Mouse (Mus musculus) liver, adult 2 months (tissue): Measurements from ENCODE around the gene Chrnb4. TPM values are rescaled to one million over a fixed set of nuclear protein-coding genes. Genes with fewer than 3 reads are reported as not detected.

ENCODE experiments used
- DNase-seq: peaks from one replicate; pipeline ENCODE4 v3.0.0-alpha.2; 2011; ENCODE audit warnings: low read depth, low spot score; ENCODE audit errors: extremely low read depth
- H3K27ac ChIP-seq: fragments of 200-500 bp; replicated peaks from 2 replicates; pipeline ENCODE4 v1.5.1; 2012; ENCODE audit warnings: low read depth, mild to moderate bottlenecking, control low read depth, inconsistent platforms, low read length; ENCODE audit not compliant: insufficient read depth
- H3K27me3 ChIP-seq: fragments of 200-500 bp; 2 replicates; pipeline ENCODE4 v1.6.1; 2012; ENCODE audit warnings: mild to moderate bottlenecking, moderate library complexity, low read length, inconsistent platforms; ENCODE audit not compliant: control insufficient read depth, insufficient read depth
- H3K36me3 ChIP-seq: fragments of 200-500 bp; 2 replicates; pipeline ENCODE4 v1.6.1; 2012; ENCODE audit warnings: low read length, inconsistent platforms; ENCODE audit not compliant: control insufficient read depth, insufficient read depth
- H3K4me1 ChIP-seq: fragments of 200-500 bp; 2 replicates; pipeline ENCODE4 v1.6.1; 2011; ENCODE audit warnings: low read length; ENCODE audit not compliant: control insufficient read depth, insufficient read depth
- H3K4me3 ChIP-seq: fragments of 200-500 bp; 2 replicates; pipeline ENCODE4 v1.5.1; 2011; ENCODE audit warnings: low read depth, mild to moderate bottlenecking, control low read depth, low read length, moderate library complexity; ENCODE audit not compliant: insufficient read depth
- H3K79me2 ChIP-seq: fragments of 200-500 bp; 2 replicates; pipeline ENCODE4 v1.6.1; 2012; ENCODE audit warnings: inconsistent platforms, mild to moderate bottlenecking, low read length, moderate library complexity; ENCODE audit not compliant: control insufficient read depth, insufficient read depth
- H3K9ac ChIP-seq: fragments of 200-500 bp; 2 replicates; pipeline ENCODE4 v1.6.1; 2012; ENCODE audit warnings: low read depth, mild to moderate bottlenecking, control low read depth, inconsistent platforms, low read length
- CTCF ChIP-seq: fragments of 200-500 bp; IDR thresholded peaks from 2 replicates; pipeline ENCODE4 v1.5.1; 2011; ENCODE audit warnings: low read depth, low read length, control low read depth
- POLR2A ChIP-seq: fragments of 200-500 bp; IDR thresholded peaks from 2 replicates; pipeline ENCODE4 v1.6.1; 2011; ENCODE audit warnings: low read length, control low read depth; ENCODE audit not compliant: insufficient read depth; ENCODE audit errors: extremely low read depth
- WGBS: fragments of 180-500 bp; shearing (Covaris S2); methylation state at CpG from one replicate; pipeline ENCODE4 v1.1.7; 2018; 5-methylcytosine and 5-hydroxymethylcytosine counted together
- polyA plus RNA-seq: library from polyadenylated mRNA; depleted of rRNA; stranded (reverse); fragments of >200 nt; gene quantifications from 2 replicates; pipeline ENCODE4 v1.2.3, GENCODE M21; 2012
- total RNA-seq: library from RNA; depleted of rRNA; stranded (reverse); fragments of >200 nt; gene quantifications from 2 replicates; pipeline ENCODE4 v1.2.3, GENCODE M21; 2014

Gene Chrnb4
- total and polyA plus RNA-seq, 2 experiments = not detected

DNA sequence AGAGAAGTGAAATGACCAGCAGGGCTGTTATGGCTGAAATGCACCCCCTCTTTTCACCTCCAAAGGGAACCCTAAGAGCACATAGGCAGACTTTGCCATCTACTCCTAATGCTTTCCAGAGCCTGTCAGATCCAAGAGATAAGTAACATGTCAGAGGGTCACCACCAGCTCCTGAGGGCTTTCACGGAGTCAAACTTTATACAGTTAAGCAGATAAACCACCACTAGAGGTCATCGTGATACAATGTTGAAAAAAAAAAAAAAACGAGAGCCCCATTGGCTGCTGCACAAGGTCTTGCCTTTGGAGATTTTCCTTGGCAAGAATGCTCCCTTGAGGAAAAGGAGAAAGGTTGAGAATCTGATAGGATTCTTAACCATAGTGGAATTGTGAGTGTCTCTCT is 1.8 kb downstream of the Chrnb4 start:
- Histone ChIP-seq H3K27ac (no peak overlapping the region), H3K79me2 (no peaks in the 10 kb centered on the region), H3K27me3 (peaks cover 6% of the 10 kb centered on the region; the same call in 1 of the 2 replicates), H3K36me3 (no peaks in the 10 kb centered on the region), H3K9ac (no peak overlapping the region), H3K4me1 (0 out of 2 replicates have a peak, but pooled peaks cover 3% of the 10 kb centered on the region), H3K4me3 (no peak overlapping the region)
- DNase-seq = peak; percentile 24
- under 1% methylated on average over 3 of the region's 3 CpGs for WGBS
- TF ChIP-seq CTCF (no peak), POLR2A (no peak)

DNA sequence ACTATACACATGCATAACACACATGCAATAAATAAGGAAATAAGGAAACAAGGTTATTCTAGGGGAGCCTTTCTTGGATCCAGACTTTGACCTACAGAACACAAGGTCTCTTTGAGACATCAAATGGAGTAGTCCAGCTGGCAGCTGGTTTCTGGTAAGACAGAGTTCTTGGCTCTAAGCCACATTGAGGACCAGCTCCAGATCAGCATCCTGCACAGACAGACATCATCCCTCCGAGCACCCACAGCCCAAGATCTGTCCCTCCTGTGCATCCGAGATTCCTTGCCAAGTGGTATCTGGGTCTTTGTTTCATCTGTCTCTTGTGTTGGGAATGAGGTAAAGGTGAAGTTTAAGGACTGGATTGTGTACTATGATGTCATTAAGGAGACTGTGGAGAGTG is 3.6 kb downstream of the Chrnb4 start:
- H3K4me3 ChIP-seq = no peak overlapping the region
- no peaks in the 10 kb centered on the region for H3K36me3 ChIP-seq
- WGBS = 75% methylated on average over 2 of the region's 2 CpGs
- 0 out of 2 replicates have a peak, but pooled peaks cover 3% of the 10 kb centered on the region for H3K4me1 ChIP-seq
- no peak overlapping the region for H3K27ac ChIP-seq
- no peak for TF ChIP-seq CTCF
- no peak for TF ChIP-seq POLR2A
- H3K9ac ChIP-seq = no peak overlapping the region
- peaks cover 6% of the 10 kb centered on the region; the same call in 1 of the 2 replicates for H3K27me3 ChIP-seq
- DNase-seq = no peak
- H3K79me2 ChIP-seq = no peaks in the 10 kb centered on the region

DNA sequence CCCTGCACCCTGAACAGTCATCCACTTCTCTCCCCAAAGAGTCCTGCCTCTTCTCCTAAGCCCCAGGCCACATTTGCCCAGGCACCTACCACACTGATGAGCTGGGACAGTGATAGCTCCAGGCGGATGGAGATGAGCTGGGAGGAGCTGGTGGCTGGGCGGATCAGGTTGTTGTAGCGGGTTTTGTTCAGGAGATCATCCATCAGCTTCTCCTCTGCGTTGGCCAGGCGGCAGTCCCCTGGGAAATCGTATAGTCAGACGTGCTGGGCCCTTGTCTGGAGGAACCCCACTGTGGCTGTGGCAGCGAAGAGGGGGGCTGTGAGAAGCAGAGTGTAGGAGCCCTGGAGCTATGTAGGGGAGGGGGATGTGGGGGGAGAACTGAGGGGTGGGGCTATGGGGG is 4.9 kb downstream of the Chrnb4 start:
- Histone ChIP-seq H3K36me3 (no peaks in the 10 kb centered on the region), H3K4me1 (0 out of 2 replicates have a peak, but pooled peaks cover 2% of the 10 kb centered on the region), H3K27ac (no peak overlapping the region), H3K4me3 (no peak overlapping the region), H3K9ac (no peak overlapping the region), H3K27me3 (peaks cover 6% of the 10 kb centered on the region; the same call in 1 of the 2 replicates), H3K79me2 (no peaks in the 10 kb centered on the region)
- 40% methylated on average over 8 of the region's 8 CpGs for WGBS
- DNase-seq = no peak
- TF ChIP-seq POLR2A = no peak

DNA sequence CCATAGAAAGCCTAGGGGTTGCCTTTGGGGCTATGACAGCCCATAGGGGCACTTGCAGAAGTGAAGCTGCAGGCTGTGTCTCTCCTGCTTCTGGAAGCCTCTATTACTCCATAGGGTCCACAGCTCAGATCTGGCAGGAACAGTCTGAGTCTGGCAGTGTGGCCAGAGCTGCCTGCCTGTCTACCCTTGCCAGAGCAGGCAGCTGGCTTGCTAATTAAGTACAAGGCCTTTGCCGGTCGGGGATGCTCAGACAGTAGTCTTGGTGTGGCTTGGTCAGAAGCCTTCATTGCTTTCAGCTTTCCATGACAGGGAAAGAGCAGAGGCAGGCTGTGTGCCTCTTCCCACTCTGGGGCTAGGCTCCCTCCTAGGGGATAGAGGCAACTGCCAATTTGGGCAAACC is 7.2 kb downstream of the Chrnb4 start:
- no peak for TF ChIP-seq CTCF
- no peak for TF ChIP-seq POLR2A
- H3K36me3 ChIP-seq = no peaks in the 10 kb centered on the region
- DNase-seq = no peak
- H3K27ac ChIP-seq = no peak overlapping the region
- H3K79me2 ChIP-seq = no peaks in the 10 kb centered on the region
- H3K4me1 ChIP-seq = no peaks in the 10 kb centered on the region
- no peaks in the 10 kb centered on the region for H3K27me3 ChIP-seq
- no peak overlapping the region for H3K9ac ChIP-seq
- H3K4me3 ChIP-seq = no peak overlapping the region
- WGBS = 93% methylated on average over 2 of the region's 2 CpGs

DNA sequence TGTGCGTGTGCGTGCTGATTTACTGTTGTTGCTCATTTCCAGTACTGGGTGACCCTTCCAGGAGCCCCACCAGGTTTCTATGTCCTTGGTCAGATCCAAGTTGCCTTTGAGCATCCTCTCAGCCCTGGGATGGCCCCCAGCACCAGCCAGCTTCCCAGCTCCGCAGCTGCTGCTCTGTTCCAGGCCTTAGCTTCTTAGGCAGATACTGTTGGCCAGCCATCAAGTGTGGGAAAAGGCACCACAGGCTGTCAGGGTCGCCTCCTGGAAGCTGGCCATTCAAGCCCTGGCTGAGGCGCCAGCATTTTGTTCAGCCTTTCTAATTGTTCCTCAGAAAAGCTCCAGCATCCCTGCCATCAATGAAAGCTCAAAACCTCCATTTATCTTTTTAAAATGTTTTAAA is 8.6 kb downstream of the Chrnb4 start:
- no peak for TF ChIP-seq CTCF
- TF ChIP-seq POLR2A = no peak
- H3K4me3 ChIP-seq = no peak overlapping the region
- 67% methylated on average over 5 of the region's 5 CpGs for WGBS

DNA sequence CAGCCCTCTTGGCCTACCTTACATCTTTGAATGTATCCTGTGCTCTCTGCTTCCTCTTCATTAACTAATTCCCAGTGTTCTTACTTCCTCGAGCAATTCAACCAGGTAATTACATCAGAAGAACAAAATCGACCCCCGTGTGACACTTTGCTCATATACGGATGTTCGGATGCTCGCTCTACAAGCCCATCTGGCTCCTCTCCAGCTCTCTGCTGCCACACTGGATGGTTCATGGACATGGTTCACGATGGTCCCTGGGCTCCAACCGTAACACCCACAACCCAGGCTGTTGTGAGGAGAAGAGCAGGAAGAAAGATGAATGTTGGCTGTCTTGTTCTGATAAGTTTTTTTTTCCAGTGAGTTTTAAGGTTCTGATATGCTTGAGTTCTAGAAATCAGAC is 9.6 kb downstream of the Chrnb4 start:
- no peak for TF ChIP-seq CTCF
- no peak for TF ChIP-seq POLR2A
- no peak overlapping the region for H3K27ac ChIP-seq
- 77% methylated on average over 8 of the region's 8 CpGs for WGBS

More for the DNA sequence above, 8.6 kb downstream of the Chrnb4 start:
- H3K9ac ChIP-seq = no peak overlapping the region
- DNase-seq = no peak
- H3K79me2 ChIP-seq = no peaks in the 10 kb centered on the region
- no peaks in the 10 kb centered on the region for H3K27me3 ChIP-seq
- H3K27ac ChIP-seq = no peak overlapping the region
- no peaks in the 10 kb centered on the region for H3K36me3 ChIP-seq
- H3K4me1 ChIP-seq = no peaks in the 10 kb centered on the region

More for the DNA sequence above, 9.6 kb downstream of the Chrnb4 start:
- no peak for DNase-seq
- Histone ChIP-seq H3K79me2 (no peaks in the 10 kb centered on the region), H3K36me3 (no peaks in the 10 kb centered on the region), H3K4me1 (no peaks in the 10 kb centered on the region), H3K9ac (no peak overlapping the region), H3K27me3 (no peaks in the 10 kb centered on the region), H3K4me3 (no peak overlapping the region)
